Mouse (Mus musculus) heart, postnatal 0 days (tissue): ENCODE results near the gene Dnase2a.

Source experiments
- CTCF ChIP-seq: IDR thresholded peaks from 2 replicates; pipeline ENCODE4 v1.5.1; 2016; ENCODE audit warnings: antibody characterized with exemption, control low read depth, low read depth
- EP300 ChIP-seq: IDR thresholded peaks from 2 replicates; pipeline ENCODE4 v1.6.1; 2016; ENCODE audit warnings: antibody characterized with exemption, low read depth

DNA sequence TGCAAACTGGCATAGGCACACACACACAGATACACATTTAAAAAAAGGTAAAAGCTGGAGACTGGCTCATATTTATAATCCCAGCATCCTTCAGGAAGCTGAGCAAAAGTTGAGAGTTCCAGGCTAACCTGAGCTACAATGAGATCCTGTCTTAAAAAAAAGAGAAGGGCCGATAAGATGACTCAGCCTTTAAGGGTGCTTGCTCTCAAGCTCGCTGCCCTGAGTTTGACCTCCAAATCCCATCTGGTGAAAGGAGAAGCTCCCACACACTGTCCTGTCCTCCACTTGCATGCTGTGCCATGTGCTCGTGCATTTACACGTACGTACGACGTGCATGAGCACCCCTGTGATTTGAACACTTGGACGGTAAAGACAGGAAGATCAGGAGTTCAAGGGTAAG is 867 bp upstream of the Dnase2a start:
- TF ChIP-seq CTCF, result no peak
- no peak for TF ChIP-seq EP300
